Mouse (Mus musculus) cerebellum, adult 2 months (tissue): ENCODE data around the gene Twistnb.

Source experiments
- CTCF ChIP-seq: fragments of 200-500 bp; IDR thresholded peaks from 2 replicates; pipeline ENCODE4 v1.5.1; 2011; ENCODE audit warnings: low read depth, mild to moderate bottlenecking, control low read depth, low read length, moderate library complexity, borderline replicate concordance; ENCODE audit not compliant: insufficient read depth
- POLR2A ChIP-seq: fragments of 200-500 bp; IDR thresholded peaks from 2 replicates; pipeline ENCODE4 v1.6.1; 2011; ENCODE audit warnings: low read length, control low read depth, borderline replicate concordance; ENCODE audit not compliant: insufficient read depth

- no peak for TF ChIP-seq CTCF
- TF ChIP-seq POLR2A, result no peak
These were observed 24.4 kb upstream of the Twistnb start for GRCm38 (mm10) chr12:33404996-33405395.
